Comparison of ENCODE assay signal across 17 mouse cellular contexts in the genomic region with DNA sequence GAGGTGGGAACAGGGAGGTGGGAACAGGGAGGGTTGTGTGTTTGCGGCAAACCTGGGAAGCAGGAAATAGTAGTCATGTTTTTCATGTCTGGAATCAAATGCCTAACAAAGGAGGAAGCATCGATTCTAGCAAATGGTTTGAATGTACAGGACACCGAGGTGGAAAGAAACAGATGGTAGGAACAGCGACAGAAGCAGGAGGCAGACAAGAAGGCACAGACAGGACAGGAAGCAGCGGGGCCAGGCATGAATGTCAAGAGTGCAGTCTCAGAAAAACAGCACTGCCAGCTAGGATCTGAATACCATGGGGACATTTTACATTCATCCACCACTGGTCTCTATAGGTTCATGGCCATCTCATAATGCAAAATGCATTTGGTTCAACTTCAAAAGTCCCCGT.
DNase-seq lines count a peak whose midpoint lies in the region.
"Had no signal": no experiment of that assay in that cellular context is flagged by ENCODE, and none has a peak within 500 bp of the region (broad histone marks: within the 10 kb centered on the region; RNA-seq: fewer than 3 reads in every experiment).

No protein-coding gene starts in this region.

- peak; percentile 12 for DNase-seq in cerebellum, adult 11 months
- no peak for DNase-seq in cerebellum, adult 9-11 months
- peak; percentile 30 for DNase-seq in cerebellum, adult 9-10 months
- DNase-seq in cerebellum, postnatal 14 days: no peak
- peak; percentile 42 for DNase-seq in brain, adult 2 months (ENCODE audit: low read depth, low spot score)
- no peak for DNase-seq in yolk sac, embryonic 10.5 days (ENCODE audit: low spot score)
- DNase-seq: adrenal gland, postnatal 10 days; adrenal gland, postnatal 36 days; B cell, adult 2 months; forebrain, postnatal 0 days; gastrocnemius, adult 2 months; gastrocnemius, postnatal 14 days; heart, adult 18-20 months; heart, postnatal 10 days; heart, postnatal 4 days; kidney, adult 18-20 months; kidney, adult 9 months had no signal

Comparison
In these comparisons a context has a peak if more than half of its experiments do, and no peak if none do; other contexts are left out.
1. DNase-seq: peak in cerebellum, adult 11 months (single experiment), cerebellum, adult 9-10 months (single experiment) and brain, adult 2 months (single experiment); none in cerebellum, adult 9-11 months (single experiment), cerebellum, postnatal 14 days (0 of 2) and yolk sac, embryonic 10.5 days (single experiment).